Mouse (Mus musculus): ENCODE results near the gene Aspa. TPM values are rescaled to one million over a fixed set of nuclear protein-coding genes. Genes with fewer than 3 reads are reported as not detected.
"Not testable (repeated sequence)": the region's sequence is repeated elsewhere in the genome, so short reads cannot be mapped to it uniquely, and the experiment has no call there.

The Aspa gene
- 10 to 100 TPM; 11.7 to 14.6 TPM for total RNA-seq (2021)

DNA sequence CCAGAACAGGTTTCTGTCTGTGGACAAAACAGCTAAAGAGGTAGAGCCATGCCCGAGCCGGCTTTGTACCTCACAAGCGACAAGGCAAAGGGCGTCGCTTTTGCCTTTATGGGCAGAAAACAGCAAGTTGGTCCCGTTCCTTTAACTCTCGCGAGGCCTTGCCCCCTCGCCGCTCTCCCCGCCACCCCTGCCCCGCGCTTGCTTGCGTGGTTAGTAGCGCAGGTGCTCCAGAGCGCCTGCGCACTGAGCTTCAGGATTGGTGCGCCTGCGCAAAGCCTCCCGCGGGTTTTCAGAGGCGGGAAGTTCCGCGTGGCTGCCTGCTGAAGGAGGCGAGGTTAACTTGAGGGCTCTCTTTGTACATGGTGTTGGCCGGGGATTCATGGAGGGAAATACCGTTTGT is at the start of gene Aspa, which contains the start of the genes Gm49340 and Spata22:
Gene Aspa (minus strand): TSS at position 155 of the 400 bp plus-strand sequence.
Gene Gm49340 (plus strand): TSS at position 300 of the 400 bp plus-strand sequence.
Gene Spata22 (plus strand): TSS at position 300 of the 400 bp plus-strand sequence.
- no peak for DNase-seq (ENCODE audit: extremely low spot score in 1 of 2, low spot score in 1 of 2)

DNA sequence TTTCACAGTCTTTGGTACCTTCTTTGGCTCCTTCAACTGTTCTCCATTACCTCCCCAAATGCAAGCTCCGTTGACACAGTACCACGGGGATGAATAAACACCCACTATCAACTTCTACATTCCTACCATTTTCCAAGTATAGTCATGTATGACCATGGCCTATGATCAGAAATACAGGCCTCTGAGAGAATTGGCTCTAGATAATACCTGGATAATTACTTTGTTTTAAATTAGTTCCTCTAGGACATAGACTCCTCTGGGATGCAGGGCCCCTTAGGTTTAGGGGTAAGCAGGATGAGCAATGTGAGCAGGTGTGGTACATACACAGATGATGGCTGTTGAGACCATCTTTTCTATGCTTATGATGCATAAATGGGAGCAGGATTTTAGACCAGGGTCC is 41.5 kb upstream of the Aspa start, which contains the start of gene Olfr376:
Gene Olfr376 (plus strand): TSS at position 301 of the 400 bp plus-strand sequence.
- DNase-seq (ENCODE audit: extremely low spot score in 1 of 2, low spot score in 1 of 2) = no peak

DNA sequence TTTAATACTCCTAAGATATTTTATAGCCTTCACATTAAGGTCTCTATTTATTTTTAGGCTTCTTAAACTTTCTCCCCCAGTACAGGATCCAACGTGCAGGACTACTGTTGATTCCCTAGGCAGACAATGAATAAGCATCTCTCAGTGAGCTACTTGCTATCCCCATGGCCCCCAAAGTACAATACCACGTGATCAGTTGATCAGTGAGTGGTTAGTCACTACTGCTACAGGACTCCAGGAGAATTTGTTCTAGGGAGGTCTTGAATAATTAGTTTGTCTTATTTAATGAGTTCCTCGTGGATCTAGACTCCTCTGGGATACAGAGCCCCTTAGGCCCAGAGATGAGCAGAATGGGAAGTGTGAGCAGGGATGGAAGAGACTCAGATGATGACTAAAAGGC is 21.1 kb upstream of the Aspa start, which contains the start of gene Olfr20:
Gene Olfr20 (plus strand): TSS at position 301 of the 400 bp plus-strand sequence.
- DNase-seq (ENCODE audit: extremely low spot score in 1 of 2, low spot score in 1 of 2) = no peak

DNA sequence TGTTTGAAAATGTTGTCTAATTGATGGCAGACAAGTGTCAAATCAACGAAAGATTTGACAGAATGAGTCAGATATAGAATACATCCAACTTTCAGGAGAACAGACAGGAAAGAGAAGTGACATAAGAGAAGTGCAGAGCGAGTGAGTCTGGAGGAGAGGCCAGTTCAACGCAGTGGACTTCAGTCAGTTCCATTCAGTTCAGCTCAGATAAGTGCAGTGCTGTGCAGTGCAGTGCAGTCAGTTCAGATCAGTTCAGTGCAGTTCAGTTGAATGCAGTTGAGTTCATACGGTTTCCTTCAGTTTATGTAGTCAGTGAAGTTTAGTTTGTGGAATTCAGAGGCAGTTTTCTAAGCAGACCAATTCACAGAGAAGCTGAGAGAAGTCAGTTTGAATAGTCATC is 7.5 kb upstream of the Aspa start:
- DNase-seq (ENCODE audit: extremely low spot score in 1 of 2, low spot score in 1 of 2) = no peak

DNA sequence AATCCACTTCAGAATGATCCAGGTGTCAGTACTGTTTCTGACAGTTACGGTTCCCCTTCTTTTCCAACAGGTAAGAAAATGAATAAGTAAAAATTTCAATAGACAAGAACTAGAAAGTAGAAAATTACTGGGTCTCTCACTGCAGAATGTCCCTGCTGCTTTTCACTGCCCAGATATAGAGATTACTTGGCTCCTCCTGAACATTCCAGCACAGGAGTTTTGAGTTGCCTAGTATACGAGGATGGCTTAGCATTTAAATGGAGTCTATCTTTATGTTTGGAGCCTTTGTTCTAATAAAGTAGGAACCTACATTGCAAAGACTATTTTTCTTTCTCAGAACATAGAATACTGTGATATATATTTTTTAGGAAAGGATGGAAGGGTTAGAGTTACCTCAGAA is 4.0 kb upstream of the Aspa start:
- DNase-seq (ENCODE audit: extremely low spot score in 1 of 2, low spot score in 1 of 2) = no peak

DNA sequence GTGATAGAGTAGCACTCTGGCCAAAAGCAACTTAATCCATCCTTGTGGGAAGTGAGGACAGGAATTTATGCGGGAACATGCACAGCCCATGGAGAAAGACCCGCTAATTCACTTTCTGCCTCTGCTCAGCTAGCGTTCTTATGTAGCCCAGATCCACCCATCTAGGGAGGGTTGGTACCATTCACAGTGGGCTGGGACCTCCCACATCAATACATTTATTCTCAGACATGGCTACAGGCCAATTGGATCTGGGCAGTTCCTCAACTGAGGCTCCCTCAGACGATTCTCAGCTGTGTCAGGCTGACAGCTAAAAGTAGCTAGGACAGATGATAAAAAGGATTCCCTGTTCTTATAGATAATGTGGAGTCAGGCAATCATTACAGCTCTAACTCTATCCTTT is 2.0 kb downstream of the Aspa start:
- no peak for DNase-seq (ENCODE audit: extremely low spot score in 1 of 2, low spot score in 1 of 2)

DNA sequence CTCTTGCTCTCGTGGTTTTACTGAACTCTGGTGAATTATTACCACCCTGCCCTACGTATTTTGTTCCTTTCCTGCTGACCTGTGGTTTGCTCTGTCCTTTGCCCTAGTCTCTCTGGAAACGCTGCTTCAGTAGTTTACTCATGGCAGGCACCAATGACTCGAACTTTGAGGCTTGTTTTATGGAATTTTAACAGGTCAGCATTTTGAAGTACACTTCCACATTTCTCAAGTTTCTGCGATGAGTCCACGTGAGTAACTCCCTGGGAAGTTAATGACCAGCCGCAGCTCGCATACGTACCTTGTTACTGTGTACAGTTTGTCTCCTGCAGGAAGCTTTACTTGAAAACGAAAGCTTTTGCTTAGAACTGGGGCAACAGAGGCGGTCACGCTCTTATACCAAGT is 2.9 kb downstream of the Aspa start:
- no peak for DNase-seq (ENCODE audit: extremely low spot score in 1 of 2, low spot score in 1 of 2)

DNA sequence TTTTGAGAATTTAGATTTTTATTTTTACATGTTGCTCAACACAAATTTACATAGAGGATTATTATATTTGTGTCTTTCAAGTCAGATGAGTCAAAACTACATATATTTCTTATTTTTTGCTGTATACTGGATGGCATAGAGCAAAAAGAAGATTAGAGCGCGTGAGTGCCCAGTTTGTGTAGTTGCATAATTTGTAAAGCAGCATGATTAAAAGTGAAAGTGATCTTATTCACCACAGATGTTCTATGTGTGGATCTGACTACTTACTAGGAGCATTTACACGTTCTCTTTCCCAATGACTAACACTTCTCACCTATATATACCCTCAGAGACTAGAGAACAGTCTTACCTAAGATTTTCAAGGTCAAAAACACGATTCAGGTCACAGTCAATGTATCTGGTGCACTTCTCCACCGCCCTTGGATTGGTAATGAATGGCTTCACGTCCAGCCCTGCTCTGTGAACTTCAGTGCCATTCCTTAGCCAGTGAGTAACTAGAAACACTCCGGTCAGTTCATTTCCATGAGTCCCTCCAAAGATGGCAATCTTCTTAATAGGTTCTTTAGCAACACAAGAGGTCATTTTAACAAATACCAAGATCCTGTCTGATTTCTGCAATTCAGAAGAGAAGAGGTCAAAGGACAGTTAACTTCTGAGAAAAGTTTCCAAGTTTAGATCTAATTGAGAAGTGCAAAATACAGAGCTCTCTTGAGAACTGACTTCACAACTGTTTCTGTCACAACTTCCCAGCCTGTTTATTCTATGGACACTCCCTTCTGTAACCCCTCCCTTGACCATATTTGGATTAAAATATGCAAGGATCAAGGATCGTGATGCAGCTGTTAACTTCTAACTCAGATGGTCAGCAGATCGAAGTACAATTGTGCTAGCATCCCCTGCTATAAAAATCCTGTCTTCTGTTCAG is 5.2 kb downstream of the Aspa start:
- DNase-seq (ENCODE audit: extremely low spot score in 1 of 2, low spot score in 1 of 2) = no peak

DNA sequence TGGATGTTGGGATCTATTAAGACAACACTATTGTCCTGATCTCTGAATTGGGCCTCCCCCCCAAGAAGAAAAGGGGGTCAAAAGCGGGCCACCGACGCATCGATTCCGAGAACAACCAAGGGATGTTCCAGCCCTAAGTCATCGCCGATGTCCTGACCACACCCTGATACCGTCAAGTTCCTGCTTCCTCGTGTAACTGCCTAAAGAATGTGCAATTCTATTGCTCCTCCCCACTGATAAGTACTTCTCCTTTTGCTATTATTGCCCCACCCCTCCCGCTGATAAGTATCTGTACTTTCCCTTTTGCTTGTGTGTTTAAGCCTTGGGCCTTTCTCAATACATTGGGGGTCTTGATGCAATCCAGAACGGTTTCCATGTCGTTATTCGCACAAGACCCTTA is 8.3 kb downstream of the Aspa start:
- DNase-seq (ENCODE audit: extremely low spot score in 1 of 2, low spot score in 1 of 2) = not testable (repeated sequence)

DNA sequence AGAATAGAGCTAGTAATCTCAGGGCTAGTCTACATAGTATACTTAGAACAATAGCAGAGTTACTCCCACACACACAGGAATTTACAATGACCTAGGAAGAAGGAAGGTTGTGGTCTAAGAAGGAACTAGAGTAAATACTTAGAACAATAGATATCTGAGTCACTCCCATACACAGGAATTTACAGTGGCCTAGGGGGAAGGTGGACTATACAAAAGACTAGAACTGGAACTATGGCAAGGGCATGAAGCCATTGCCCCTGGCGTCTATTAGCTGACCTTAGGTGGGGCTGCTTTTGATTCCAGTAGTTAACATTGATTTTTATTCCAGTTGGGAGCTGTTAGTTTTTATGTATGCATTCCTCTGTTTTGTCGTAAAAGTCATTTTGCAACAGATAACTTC is 10.8 kb downstream of the Aspa start:
- DNase-seq (ENCODE audit: extremely low spot score in 1 of 2, low spot score in 1 of 2) = not testable (repeated sequence)

DNA sequence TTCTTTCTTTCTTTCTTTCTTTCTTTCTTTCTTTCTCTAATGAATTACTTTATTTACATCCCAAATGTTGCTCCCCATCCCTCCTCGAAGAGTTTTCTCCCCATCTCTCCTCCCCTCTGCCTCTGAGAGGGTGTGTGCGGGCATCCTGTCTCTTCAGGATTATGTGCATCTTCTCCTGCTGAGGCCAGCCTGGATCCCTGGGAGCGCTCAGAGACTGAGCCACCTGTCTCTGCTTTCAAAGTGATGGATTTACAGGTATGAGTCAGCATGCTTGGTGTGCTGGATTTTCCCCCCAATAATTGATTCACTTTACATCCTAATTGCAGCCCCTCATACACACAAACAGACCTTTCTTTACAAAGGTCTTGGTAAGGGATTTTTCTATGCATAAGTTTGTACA is 13.4 kb downstream of the Aspa start:
- DNase-seq (ENCODE audit: extremely low spot score in 1 of 2, low spot score in 1 of 2) = no peak

DNA sequence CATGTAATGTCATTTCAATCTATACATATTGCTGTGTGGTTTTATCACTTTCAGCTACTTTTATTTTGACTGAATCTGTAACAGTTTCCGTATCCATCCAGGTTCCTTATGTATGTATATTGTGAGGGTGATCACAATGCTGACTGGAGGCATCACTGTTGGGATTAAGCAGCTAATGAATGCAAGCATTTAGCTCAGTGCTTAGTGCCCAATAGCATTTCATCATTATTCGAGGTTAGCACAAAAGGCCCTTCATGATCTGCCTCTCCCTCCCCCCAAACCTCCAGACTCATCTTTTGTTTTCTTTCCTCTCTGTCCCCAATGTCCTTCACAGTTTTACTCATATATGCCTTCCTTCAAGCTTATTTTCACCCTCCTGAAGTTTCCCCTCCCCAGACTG is 26.3 kb downstream of the Aspa start:
- DNase-seq (ENCODE audit: extremely low spot score in 1 of 2, low spot score in 1 of 2) = no peak

DNA sequence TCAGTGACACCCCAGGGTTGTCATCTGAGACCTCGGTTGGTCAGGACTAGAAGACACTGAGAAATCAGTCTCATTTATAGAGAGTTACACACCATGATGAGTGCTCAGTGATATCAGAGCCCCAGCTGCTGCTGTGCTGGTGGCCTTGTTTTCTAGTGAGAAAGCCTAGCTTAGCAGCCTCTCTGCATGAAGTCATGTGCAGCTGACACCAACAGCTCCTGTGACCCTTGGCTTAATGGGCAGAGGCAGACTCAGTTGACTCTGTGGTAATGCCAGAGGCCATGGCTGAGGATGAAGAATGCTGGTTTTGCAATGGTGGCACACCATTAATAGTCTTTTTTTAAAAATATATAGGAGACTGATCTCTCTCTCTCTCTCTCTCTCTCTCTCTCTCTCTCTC is 39.8 kb downstream of the Aspa start:
- no peak for DNase-seq (ENCODE audit: extremely low spot score in 1 of 2, low spot score in 1 of 2)

DNA sequence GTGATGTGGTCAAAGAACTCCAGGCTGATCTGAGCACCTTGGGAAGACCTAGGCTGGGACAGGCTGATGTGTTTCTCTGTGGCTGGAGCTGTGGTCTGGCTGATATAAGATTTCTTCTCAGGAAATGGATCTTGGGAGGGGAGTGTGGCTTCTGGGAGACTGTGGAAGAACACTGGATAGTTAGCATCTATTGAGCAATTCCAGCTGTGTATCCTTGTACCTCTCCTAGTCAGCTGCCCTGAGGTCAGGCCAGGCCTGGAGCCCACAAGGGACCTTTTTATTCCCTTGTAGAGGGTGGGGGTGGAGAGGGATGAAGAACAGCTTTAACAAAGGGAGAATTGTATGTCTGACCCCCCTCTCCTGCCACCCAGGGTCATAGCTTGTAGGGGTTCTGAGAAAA is 45.0 kb downstream of the Aspa start:
- DNase-seq (ENCODE audit: extremely low spot score in 1 of 2, low spot score in 1 of 2) = no peak

DNA sequence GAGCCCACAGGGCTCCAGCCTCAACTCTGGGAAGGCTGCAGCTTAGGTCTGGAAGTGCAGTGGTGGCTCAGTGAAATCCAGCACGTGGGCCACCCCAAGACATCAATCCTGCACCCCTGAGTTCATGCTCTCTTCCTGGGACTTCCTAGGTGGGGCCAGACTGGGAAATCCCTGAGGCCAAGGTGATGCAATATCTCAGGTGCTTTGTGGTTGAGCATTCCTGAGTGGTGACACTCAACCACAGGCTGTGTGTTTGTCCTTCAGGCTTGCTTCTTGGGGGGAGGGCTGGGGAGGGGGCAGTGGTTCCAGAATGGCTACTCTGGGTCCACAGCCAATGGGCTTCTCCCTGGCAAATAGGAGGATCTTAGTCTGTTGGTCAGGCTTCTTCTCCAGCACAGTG is 45.5 kb downstream of the Aspa start:
- no peak for DNase-seq (ENCODE audit: extremely low spot score in 1 of 2, low spot score in 1 of 2)

DNA sequence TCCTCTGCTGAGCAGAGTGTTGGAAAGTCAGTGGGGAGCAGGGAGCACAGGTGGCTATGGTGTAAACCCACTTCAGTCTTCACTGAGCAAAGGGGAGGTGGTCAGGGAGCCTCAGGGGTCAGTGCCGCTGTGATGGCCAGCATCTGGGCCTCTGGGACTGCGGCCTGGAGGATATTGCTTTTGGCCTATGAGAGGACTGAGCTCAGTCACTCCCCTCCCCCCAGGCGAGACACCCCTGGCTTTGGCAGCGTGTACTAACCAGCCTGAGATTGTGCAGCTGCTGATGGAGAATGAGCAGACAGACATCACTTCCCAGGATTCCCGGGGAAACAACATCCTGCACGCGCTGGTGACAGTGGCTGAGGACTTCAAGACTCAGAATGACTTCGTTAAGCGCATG is 46.0 kb downstream of the Aspa start:
- no peak for DNase-seq (ENCODE audit: extremely low spot score in 1 of 2, low spot score in 1 of 2)

DNA sequence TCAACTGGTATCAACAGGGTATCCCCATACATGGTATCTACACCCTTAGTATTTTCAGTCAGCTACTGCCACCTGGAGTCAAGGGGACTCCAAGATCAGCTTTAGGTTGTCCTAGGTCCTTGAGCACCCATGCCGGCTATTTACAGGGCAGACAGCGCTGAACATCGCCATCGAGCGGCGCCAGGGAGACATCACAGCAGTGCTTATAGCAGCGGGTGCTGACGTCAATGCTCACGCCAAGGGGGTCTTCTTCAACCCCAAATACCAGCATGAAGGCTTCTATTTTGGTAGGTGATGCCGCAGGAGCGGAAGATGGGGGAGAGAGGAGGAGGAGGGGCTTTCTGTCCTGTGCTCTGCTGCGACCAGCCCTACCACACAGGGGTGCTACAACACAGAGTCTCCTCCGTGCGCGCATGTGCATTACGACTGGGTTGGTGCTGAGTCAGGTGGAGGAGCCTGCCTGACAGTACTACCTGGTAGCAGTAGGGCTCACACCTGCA is 47.8 kb downstream of the Aspa start:
- DNase-seq (ENCODE audit: extremely low spot score in 1 of 2, low spot score in 1 of 2) = peak; percentile 53 to 63

DNA sequence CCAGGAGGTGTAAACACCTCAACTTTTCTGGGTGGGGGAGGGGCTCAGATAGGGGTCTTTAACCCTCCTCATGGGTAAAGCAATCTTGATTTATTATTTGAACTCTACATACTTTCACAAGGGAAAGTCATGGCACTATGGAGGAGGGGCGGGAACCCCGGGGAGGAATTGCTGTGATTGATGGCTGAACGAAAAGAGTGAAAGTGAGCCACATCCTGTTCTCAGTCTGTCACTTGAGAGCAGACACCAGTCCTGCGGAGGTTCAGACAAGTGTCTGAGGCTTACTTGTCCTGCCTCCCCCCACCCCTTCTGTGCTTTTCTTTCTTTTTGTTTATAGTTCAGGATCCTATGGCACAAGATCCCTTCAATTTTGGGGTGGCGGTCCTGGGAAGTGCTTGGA is 48.7 kb downstream of the Aspa start:
- DNase-seq (ENCODE audit: extremely low spot score in 1 of 2, low spot score in 1 of 2) = no peak

DNA sequence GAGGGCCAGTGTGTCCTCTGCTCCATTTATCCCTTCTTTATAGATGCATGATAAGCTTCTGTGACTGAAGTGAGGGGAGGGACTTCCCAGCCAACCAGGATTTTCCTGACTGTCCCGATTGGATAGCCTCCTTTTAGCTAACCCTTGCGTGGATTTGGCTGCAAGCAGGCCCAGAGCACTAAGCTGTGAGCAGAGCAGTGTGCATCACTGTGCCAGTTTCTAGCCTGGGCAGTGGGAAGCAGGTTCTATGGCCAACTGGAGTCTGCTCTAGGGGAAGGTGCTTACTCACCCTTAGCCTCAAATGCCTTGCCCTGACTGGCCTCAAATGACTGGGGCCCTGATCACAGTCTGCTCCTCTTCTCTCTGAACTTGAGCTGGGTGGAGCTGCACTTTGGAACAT is 54.6 kb downstream of the Aspa start:
- DNase-seq (ENCODE audit: extremely low spot score in 1 of 2, low spot score in 1 of 2) = no peak

DNA sequence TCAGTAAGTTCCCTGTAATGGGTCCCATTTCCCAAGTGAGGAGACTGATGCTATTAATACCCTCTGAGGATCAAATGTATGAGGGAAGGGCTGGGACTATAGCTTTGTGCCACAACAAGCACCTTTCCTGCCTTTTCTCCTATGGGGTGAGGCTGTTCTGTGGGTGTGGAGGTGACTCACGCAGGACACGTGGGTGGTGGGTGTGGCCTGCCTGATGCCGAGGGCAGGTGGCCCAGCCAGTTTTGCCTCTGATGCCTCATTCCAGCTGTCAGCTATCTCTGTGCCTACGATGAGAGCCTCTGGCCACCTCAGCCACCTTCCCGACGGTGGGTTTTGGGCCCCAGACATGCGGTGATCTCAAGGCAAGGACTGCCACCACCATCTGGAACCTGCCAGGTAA is 62.1 kb downstream of the Aspa start, which contains the start of gene Trpv3:
Gene Trpv3 (plus strand): TSS at position 122 of the 400 bp plus-strand sequence.
- no peak for DNase-seq (ENCODE audit: extremely low spot score in 1 of 2, low spot score in 1 of 2)

DNA sequence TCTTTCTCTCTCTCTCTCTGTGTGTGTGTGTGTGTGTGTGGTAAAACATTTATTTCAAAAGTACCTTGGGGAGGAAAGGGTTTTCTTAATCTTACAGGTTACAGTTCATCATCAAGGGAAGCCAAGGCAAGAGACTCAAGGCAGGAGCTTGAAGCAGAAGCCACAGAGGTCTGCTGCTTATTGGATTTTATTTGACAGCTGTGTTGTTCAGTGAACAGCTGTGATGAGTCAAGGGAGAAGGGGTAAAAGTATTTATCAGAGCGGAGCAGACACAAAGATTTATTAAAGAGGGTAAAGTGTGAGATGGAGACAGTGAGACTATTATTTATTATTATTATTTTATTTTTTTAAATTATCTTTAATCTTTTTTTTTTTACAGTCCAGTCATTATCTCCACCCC is 68.0 kb downstream of the Aspa start:
- DNase-seq (ENCODE audit: extremely low spot score in 1 of 2, low spot score in 1 of 2) = no peak

DNA sequence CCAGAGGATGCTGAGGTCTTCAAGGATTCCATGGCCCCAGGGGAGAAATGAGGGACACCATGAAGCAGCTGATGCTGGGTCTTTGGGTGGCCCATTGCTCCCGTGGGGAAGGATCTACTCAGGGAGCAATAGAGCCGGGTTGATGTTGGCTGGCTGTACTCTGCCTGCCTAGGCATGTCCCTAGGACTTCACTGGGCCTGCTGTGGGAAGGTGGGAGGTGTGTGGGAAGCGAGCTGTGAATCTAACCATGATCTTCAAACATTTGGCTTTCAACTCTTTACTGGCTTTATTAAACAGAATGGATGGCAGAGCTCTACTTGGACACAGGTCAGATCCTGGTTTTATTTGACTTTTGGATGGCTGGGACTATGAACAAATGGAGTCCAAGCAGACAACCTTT is 68.9 kb downstream of the Aspa start:
- no peak for DNase-seq (ENCODE audit: extremely low spot score in 1 of 2, low spot score in 1 of 2)
